Mouse (Mus musculus) embryonic fibroblast, embryonic 13.5 days (primary cell): Measurements from ENCODE around the gene Trub1.

Experiments
- CTCF ChIP-seq: IDR thresholded peaks from 2 replicates; pipeline ENCODE4 v1.5.1; 2011; ENCODE audit warnings: mild to moderate bottlenecking, control low read depth, low read length, moderate library complexity, borderline replicate concordance; ENCODE audit not compliant: insufficient read depth
- POLR2A ChIP-seq: IDR thresholded peaks from 2 replicates; pipeline ENCODE4 v1.6.1; 2011; ENCODE audit warnings: low read depth, mild to moderate bottlenecking, control low read depth, low read length, moderate library complexity

DNA sequence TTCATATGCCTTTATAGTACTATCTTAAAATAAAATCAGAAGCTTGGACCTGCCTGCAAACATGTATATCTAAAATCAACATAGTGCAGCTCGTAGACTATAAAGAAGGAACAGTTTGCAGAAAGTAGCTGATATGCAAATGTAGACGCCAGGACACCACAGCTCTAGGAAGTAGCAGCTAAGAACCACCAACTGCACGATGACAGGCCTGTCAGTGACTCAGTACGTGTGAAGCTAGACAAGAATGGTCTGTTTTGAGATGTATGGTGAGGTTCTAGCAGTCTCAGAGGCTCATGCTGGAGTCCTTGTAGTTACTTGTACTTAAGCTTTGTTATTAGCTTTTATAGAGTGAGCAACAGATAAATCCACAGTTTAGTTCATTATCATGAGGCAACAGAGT, 22.6 kb downstream of the Trub1 start:
- no peak for TF ChIP-seq CTCF
- TF ChIP-seq POLR2A = no peak
